Mouse (Mus musculus): Measurements from ENCODE around the gene Lrrc56.

The Lrrc56 gene

GRCm38 (mm10) chr7:141192776-141193347 is 1.1 kb upstream of the Lrrc56 start:
- peak; percentile 81 to 86 for DNase-seq

- peak; percentile 55 to 65 for DNase-seq
These were observed 555 bp upstream of the Lrrc56 start for GRCm38 (mm10) chr7:141193348-141193856.

DNA sequence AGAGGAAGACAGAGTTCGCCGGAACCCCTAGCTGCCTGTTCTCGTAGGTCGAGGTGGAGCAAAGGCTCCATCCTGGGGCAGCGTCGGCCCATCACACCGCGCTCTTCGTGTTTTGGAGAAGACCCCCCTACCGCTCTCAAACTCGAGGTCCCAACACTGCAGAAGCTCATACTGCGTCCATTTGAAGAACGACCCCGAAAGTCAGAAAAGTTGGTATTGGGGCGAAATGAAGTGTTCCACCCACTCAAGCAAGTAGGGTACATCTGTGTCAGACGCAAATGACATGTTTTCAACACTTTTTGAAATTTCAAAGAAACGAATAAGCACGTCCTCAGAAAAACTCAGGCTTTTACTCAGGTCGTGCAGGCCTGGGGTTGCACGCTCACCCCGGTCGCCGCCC is 452 bp downstream of the Lrrc56 start:
- no peak for DNase-seq

- peak; percentile 90 to 92 for DNase-seq
These were observed 873 bp downstream of the Lrrc56 start for GRCm38 (mm10) chr7:141194830-141195229.

- no peak for DNase-seq
These were observed 1.8 kb downstream of the Lrrc56 start for GRCm38 (mm10) chr7:141195754-141196153.

- DNase-seq: no peak
These were observed 2.8 kb downstream of the Lrrc56 start for GRCm38 (mm10) chr7:141196619-141197282.

DNA sequence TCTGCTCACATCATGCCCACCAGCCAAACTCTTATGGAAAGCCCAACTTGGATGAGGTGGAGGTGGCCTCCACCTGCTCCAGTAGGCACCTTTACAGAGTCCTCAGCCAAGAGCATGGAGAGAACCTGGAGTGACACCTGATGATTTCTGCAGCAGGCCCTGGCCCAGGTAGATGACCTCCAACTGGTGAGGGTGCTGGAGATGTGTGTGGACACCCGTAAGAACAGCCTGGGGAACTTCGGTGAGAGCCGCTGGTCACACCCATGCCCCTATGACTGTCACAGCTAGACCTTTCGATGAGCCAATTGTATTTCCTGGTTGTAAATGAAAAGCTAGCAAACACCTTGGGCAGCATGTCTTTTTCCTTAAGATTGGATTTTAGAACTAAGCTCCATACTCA is 4.2 kb downstream of the Lrrc56 start:
- DNase-seq: no peak

- DNase-seq: no peak
These were observed 10.6 kb downstream of the Lrrc56 start for GRCm38 (mm10) chr7:141204546-141204945.

GRCm38 (mm10) chr7:141205504-141205903 is 11.5 kb downstream of the Lrrc56 start:
- no peak for DNase-seq

GRCm38 (mm10) chr7:141206182-141206937 is 12.4 kb downstream of the Lrrc56 start:
- DNase-seq: no peak

- DNase-seq: no peak
These were observed 15.6 kb downstream of the Lrrc56 start for GRCm38 (mm10) chr7:141209526-141209925.

DNA sequence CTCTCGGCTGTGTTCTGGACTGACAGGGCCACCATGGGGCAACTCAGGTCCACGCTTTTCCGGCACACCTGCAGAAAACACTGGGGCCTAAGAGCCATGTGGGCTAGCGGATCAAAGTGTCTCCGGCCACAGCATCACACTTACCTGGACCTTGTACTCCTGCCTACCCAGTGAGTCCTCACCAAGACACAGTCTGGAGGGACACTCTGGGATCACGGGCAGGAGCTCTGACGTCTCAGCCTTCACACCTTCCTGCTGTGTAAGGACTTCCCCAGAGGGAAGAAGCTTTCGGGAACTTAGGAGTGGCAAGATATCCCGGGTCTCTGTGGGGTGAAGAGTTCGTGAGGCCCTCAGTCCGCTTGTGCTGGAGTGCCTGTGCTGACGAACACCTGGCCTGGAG is 16.2 kb downstream of the Lrrc56 start:
- DNase-seq: no peak

GRCm38 (mm10) chr7:141210606-141211131 is 16.7 kb downstream of the Lrrc56 start:
- no peak for DNase-seq

DNA sequence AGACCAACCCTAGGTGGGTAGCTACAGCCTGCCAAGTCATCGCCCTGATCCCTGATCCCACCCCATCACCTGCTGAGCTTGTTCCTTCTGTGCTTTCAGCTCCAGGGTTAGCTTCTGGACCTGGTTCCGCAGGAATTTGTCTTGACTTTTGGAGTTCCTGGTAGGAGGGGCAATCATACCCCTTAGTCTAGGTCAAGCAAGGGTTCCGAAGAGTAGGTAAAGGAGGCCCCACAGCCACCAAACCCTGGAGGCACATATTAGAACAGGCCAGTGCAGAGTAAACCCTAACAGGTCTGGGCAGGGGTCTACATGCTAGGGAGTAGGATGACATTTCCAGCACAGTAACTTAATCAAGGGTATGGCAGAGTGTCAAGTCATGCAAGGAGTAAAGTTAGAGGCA is 19.2 kb downstream of the Lrrc56 start:
- DNase-seq: no peak

- DNase-seq: no peak
These were observed 19.8 kb downstream of the Lrrc56 start, which contains the start of gene Lmntd2 for GRCm38 (mm10) chr7:141213605-141214235. Lmntd2 (minus strand) TSS chr7:141214080.

DNA sequence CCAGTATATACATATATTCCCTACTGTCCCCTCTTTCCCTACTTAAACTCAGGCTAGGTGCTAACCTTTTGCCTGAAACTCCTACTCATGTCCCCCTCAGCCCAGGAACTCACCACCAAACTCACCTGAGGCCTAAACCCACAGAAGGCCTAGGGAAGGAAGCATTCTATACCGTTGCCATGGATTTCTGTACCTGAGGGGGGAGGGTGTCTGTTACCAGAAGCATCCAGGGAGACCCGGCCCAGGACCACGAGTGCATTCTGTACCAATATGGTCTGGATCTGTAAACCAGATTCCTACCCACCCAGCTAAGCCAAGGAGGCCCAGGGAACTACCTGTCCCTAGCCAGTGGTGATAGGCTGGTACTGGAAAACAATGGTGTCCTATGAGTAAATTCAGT is 20.4 kb downstream of the Lrrc56 start:
- no peak for DNase-seq

DNA sequence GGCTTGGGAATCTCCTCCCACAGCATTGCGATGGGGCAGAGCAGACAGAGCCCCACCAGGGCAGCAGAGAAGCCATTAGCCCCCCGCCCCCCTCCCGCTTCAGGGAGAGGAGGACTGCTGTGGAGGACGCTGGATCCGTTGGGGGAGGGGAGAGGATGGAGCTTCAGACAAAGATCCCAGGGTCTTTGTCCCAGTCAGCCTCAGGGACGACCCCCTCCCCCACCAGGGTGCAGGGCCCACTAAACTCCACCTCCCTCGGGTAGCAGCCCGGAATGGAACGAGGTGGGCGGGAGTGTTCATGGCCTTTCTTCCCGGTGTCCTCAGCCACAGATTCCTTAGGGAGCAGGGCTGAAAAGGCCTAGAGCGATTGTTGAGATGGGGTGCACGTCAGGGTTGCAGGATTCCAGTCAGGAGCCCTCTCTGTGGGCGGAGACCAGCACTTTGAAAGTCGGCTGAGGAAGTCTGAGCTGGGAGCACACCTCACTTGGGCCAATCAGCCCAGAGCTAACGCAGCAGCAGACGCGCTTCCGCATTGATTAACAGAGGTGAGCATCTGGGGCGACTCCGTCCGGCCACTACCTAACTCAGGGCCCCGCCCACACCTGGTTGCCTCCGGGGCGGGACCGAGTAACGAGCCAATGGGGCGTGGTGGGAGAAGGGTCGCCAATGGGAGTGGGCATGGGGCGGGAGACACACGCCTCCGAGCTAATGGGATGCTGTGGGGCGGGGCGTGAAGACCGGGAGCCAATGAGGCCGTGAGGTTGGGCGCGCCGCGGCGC is 21.3 kb downstream of the Lrrc56 start, which contains the start of gene Rassf7:
Gene Rassf7, plus strand, starts transcription at position 760 of the 779 bp plus-strand sequence.
- peak; percentile 98 for DNase-seq

DNA sequence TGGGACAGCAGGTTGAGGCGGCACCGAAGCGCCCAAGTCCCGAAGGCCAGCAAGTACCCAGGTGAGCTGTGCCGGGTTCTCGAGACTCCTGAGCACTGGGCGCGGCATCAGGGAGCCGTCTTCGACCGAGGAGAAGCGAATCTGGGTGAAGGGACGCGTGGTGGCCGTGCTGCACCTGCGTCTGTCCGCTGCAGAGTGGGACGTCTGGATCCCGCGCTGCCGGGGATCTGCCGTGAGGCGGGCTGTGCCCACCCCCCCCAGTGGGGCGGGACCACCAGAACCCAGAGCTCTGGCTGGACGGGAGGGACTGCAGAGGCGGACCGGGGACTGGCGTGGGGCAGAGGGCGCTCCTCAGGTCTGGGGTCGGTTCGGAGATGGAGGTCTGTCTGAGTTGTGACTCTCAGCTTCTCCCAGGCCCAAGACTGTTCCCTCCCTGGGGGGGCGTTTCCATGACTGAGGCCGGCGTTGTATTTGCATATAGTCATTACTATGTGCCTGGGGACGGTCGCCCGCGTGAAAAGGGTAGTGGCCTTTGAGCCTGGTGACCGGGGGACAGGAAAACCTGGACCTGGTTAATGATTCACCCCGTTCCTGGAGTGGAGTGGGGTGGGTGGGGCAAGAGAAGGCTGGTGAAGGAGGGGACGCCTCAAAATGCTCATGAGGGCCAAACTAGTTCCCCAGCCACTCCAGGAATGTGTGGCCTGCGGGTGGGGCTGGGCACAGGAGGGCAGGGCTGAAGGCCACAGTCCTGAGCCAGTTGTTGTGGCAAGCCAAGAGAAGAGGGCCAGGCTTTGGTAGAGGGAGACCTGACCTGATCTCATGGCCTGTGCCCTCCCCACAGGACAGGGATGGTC is 22.1 kb downstream of the Lrrc56 start:
- DNase-seq: peak; percentile 94 to 96

DNA sequence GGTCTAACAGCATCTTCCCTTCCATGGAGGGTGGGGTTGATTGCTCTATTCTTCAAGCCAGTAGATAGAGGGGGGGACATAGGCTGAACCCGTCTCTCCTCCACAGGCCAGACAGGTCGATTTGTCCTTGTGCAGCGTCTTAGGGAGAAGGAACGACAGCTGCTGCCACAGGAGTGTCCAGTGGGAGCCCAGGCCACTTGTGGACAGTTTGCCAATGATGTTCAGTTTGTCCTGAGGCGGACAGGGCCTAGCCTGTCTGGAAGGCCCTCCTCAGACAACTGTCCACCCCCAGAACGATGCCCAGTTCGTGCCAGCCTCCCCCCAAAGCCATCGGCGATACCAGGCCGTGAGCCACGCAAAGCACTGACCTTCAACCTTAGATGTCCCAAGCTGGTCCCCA is 22.9 kb downstream of the Lrrc56 start:
- no peak for DNase-seq

GRCm38 (mm10) chr7:141217343-141218013 is 23.5 kb downstream of the Lrrc56 start:
- DNase-seq: no peak
